Mouse (Mus musculus) megakaryocyte, adult 5-6 weeks (primary cell): ENCODE measurements around the gene Mecom. TPM values are rescaled to one million over a fixed set of nuclear protein-coding genes. Genes with fewer than 3 reads are reported as not detected.
"Not testable (repeated sequence)": the region's sequence is repeated elsewhere in the genome, so short reads cannot be mapped to it uniquely, and the experiment has no call there.

Experiments used
- ATAC-seq: 2 replicates; pipeline ENCODE4 v1.8.0; 2016; ENCODE audit warnings: mild to moderate bottlenecking, inconsistent platforms; ENCODE audit not compliant: poor library complexity, severe bottlenecking
- total RNA-seq, 2 experiments: library from RNA; stranded (forward) in 1 of 2; stranded (reverse) in 1 of 2; fragments of 153-499, 151-499 nt in 1 of 2; fragments of 221-1000, 200-1000 nt in 1 of 2; gene quantifications; 2 replicates each; pipeline versions ENCODE4 v1.2.3 to v1.2.4; 2015 to 2017

Gene Mecom
- 0.07 TPM in 1 of 2 replicates, not detected in the other for total RNA-seq (2015)
- total RNA-seq (2017), result not detected in 2 replicates

- ATAC-seq, result no peak
Measured at GRCm38 (mm10) chr3:30547908-30548307, at the start of gene Mecom. Mecom (minus strand) TSS chr3:30548008.

GRCm38 (mm10) chr3:30597271-30597670 lies 49.5 kb upstream of the Mecom start:
- no peak for ATAC-seq

GRCm38 (mm10) chr3:30595111-30595832 lies 47.5 kb upstream of the Mecom start:
- ATAC-seq, result peak; percentile 47

GRCm38 (mm10) chr3:30593719-30594485 lies 46.1 kb upstream of the Mecom start:
- ATAC-seq, result peak; percentile 61

- ATAC-seq, result peak; percentile 80
Measured at GRCm38 (mm10) chr3:30592418-30592853, 44.6 kb upstream of the Mecom start.

GRCm38 (mm10) chr3:30588865-30589264 lies 41.1 kb upstream of the Mecom start:
- ATAC-seq, result no peak

- ATAC-seq, result no peak
Measured at GRCm38 (mm10) chr3:30573549-30573948, 25.7 kb upstream of the Mecom start.

- not testable (repeated sequence) for ATAC-seq
Measured at GRCm38 (mm10) chr3:30566333-30566732, 18.5 kb upstream of the Mecom start.

GRCm38 (mm10) chr3:30560677-30561314 lies 13.0 kb upstream of the Mecom start:
- no peak for ATAC-seq

- ATAC-seq, result no peak
Measured at GRCm38 (mm10) chr3:30553741-30554140, 5.9 kb upstream of the Mecom start.

- no peak for ATAC-seq
Measured at GRCm38 (mm10) chr3:30550218-30550617, 2.4 kb upstream of the Mecom start.

- no peak for ATAC-seq
Measured at GRCm38 (mm10) chr3:30548928-30549327, 1.1 kb upstream of the Mecom start.

GRCm38 (mm10) chr3:30546831-30547369 lies 908 bp downstream of the Mecom start:
- ATAC-seq, result no peak

- no peak for ATAC-seq
Measured at GRCm38 (mm10) chr3:30546366-30546765, 1.4 kb downstream of the Mecom start.

GRCm38 (mm10) chr3:30545246-30545645 lies 2.6 kb downstream of the Mecom start:
- no peak for ATAC-seq

- ATAC-seq, result no peak
Measured at GRCm38 (mm10) chr3:30544305-30544704, 3.5 kb downstream of the Mecom start.

- no peak for ATAC-seq
Measured at GRCm38 (mm10) chr3:30535821-30536220, 12.0 kb downstream of the Mecom start.

- ATAC-seq, result not testable (repeated sequence)
Measured at GRCm38 (mm10) chr3:30520751-30521150, 27.1 kb downstream of the Mecom start.

GRCm38 (mm10) chr3:30519425-30519824 lies 28.4 kb downstream of the Mecom start:
- ATAC-seq, result no peak

- ATAC-seq, result no peak
Measured at GRCm38 (mm10) chr3:30515795-30516170, 32.0 kb downstream of the Mecom start.
